Mouse (Mus musculus) ES-Bruce4 (cell line): Measurements from ENCODE around the gene 1700057G04Rik. TPM values are rescaled to one million over a fixed set of nuclear protein-coding genes. Genes with fewer than 3 reads are reported as not detected.

Source experiments
- H3K27ac ChIP-seq: 2 replicates; pipeline ENCODE4 v1.5.1; 2012; ENCODE audit warnings: low read length, inconsistent platforms; ENCODE audit not compliant: insufficient read depth
- H3K27me3 ChIP-seq: 2 replicates; pipeline ENCODE4 v1.6.1; 2012; ENCODE audit warnings: mild to moderate bottlenecking, low read length, inconsistent platforms; ENCODE audit not compliant: control insufficient read depth, poor library complexity, insufficient read depth, severe bottlenecking
- H3K36me3 ChIP-seq: 2 replicates; pipeline ENCODE4 v1.6.1; 2012; ENCODE audit warnings: inconsistent platforms, mild to moderate bottlenecking, low read length, moderate library complexity; ENCODE audit not compliant: control insufficient read depth, poor library complexity, insufficient read depth, severe bottlenecking
- H3K4me1 ChIP-seq: one replicate; pipeline ENCODE4 v1.8.1; 2011; ENCODE audit warnings: low read length; ENCODE audit not compliant: control insufficient read depth, insufficient read depth
- H3K4me3 ChIP-seq: 2 replicates; pipeline ENCODE4 v1.5.1; 2011; ENCODE audit warnings: low read depth, mild to moderate bottlenecking, low read length
- H3K9ac ChIP-seq: 2 replicates; pipeline ENCODE4 v1.6.1; 2012; ENCODE audit warnings: low read depth, mild to moderate bottlenecking, inconsistent platforms; ENCODE audit not compliant: poor library complexity, severe bottlenecking
- H3K9me3 ChIP-seq: replicated peaks from 2 replicates; pipeline ENCODE4 v1.6.1; 2012; ENCODE audit warnings: mild to moderate bottlenecking, low read length, inconsistent platforms; ENCODE audit not compliant: control insufficient read depth, poor library complexity, insufficient read depth, severe bottlenecking
- CTCF ChIP-seq: IDR thresholded peaks from one replicate; pipeline ENCODE4 v1.8.1; 2011; ENCODE audit warnings: low read depth, low read length
- EP300 ChIP-seq: IDR thresholded peaks from 2 replicates; pipeline ENCODE4 v1.6.1; 2011; ENCODE audit warnings: low read depth, low read length; ENCODE audit not compliant: insufficient read depth
- POLR2A ChIP-seq: IDR thresholded peaks from one replicate; pipeline ENCODE4 v1.8.1; 2011; ENCODE audit warnings: low read length; ENCODE audit not compliant: insufficient read depth
- polyA plus RNA-seq: library from polyadenylated mRNA; stranded (reverse); fragments of >200 nt; gene quantifications from 2 replicates; pipeline ENCODE4 v1.2.4, GENCODE M21; 2011; ENCODE audit warnings: low read depth; ENCODE audit not compliant: missing spikeins, insufficient read depth, insufficient read length

Gene 1700057G04Rik
- polyA plus RNA-seq, 1 experiment: not detected

GRCm38 (mm10) chr9:92292922-92293321 lies 16.3 kb upstream of the 1700057G04Rik start:
- Histone ChIP-seq H3K27me3 (no peaks in the 10 kb centered on the region), H3K27ac (no peak overlapping the region), H3K36me3 (no peaks in the 10 kb centered on the region), H3K9ac (no peak overlapping the region), H3K4me1 (no peaks in the 10 kb centered on the region), H3K4me3 (no peak overlapping the region), H3K9me3 (no peaks in the 10 kb centered on the region)
- TF ChIP-seq EP300: no peak
- TF ChIP-seq POLR2A: no peak
- TF ChIP-seq CTCF: no peak

GRCm38 (mm10) chr9:92293560-92294548 lies 15.3 kb upstream of the 1700057G04Rik start:
- Histone ChIP-seq H3K4me1 (no peaks in the 10 kb centered on the region), H3K27ac (no peak overlapping the region), H3K9me3 (no peaks in the 10 kb centered on the region), H3K9ac (no peak overlapping the region), H3K27me3 (no peaks in the 10 kb centered on the region), H3K36me3 (no peaks in the 10 kb centered on the region), H3K4me3 (no peak overlapping the region)
- TF ChIP-seq EP300 (no peak), CTCF (no peak), POLR2A (no peak)

GRCm38 (mm10) chr9:92298288-92298687 lies 10.9 kb upstream of the 1700057G04Rik start:
- Histone ChIP-seq H3K4me3 (no peak overlapping the region), H3K36me3 (no peaks in the 10 kb centered on the region), H3K27ac (no peak overlapping the region), H3K9ac (no peak overlapping the region), H3K27me3 (no peaks in the 10 kb centered on the region), H3K9me3 (no peaks in the 10 kb centered on the region), H3K4me1 (no peaks in the 10 kb centered on the region)
- TF ChIP-seq CTCF (no peak), POLR2A (no peak), EP300 (no peak)

- no peaks in the 10 kb centered on the region for H3K9me3 ChIP-seq
- TF ChIP-seq CTCF (no peak), POLR2A (no peak), EP300 (no peak)
- H3K4me3 ChIP-seq: no peak overlapping the region
Observed at GRCm38 (mm10) chr9:92301213-92301612, 8.0 kb upstream of the 1700057G04Rik start.

GRCm38 (mm10) chr9:92305075-92305474 lies 4.1 kb upstream of the 1700057G04Rik start:
- no peak overlapping the region for H3K9ac ChIP-seq
- H3K27me3 ChIP-seq: no peaks in the 10 kb centered on the region
- TF ChIP-seq POLR2A (no peak), CTCF (no peak), EP300 (no peak)
- H3K4me1 ChIP-seq: peaks cover 2% of the 10 kb centered on the region
- no peak overlapping the region for H3K27ac ChIP-seq
- H3K4me3 ChIP-seq: no peak overlapping the region
- H3K36me3 ChIP-seq: no peaks in the 10 kb centered on the region
- no peaks in the 10 kb centered on the region for H3K9me3 ChIP-seq

More at GRCm38 (mm10) chr9:92301213-92301612, 8.0 kb upstream of the 1700057G04Rik start:
- Histone ChIP-seq H3K36me3 (no peaks in the 10 kb centered on the region), H3K9ac (no peak overlapping the region), H3K27me3 (no peaks in the 10 kb centered on the region), H3K4me1 (peaks cover 2% of the 10 kb centered on the region), H3K27ac (no peak overlapping the region)

- H3K4me1 ChIP-seq: peaks cover 2% of the 10 kb centered on the region
- no peaks in the 10 kb centered on the region for H3K9me3 ChIP-seq
- TF ChIP-seq POLR2A (no peak), EP300 (no peak), CTCF (no peak)
- no peaks in the 10 kb centered on the region for H3K36me3 ChIP-seq
- H3K4me3 ChIP-seq: no peak overlapping the region
- no peaks in the 10 kb centered on the region for H3K27me3 ChIP-seq
- no peak overlapping the region for H3K27ac ChIP-seq
- H3K9ac ChIP-seq: no peak overlapping the region
Observed at GRCm38 (mm10) chr9:92305620-92306220, 3.5 kb upstream of the 1700057G04Rik start.
